Mouse (Mus musculus) hindbrain, embryonic 15.5 days (tissue): ENCODE measurements around the gene Ehbp1l1. TPM values are rescaled to one million over a fixed set of nuclear protein-coding genes. Genes with fewer than 3 reads are reported as not detected.
"Not testable (repeated sequence)": the region's sequence is repeated elsewhere in the genome, so short reads cannot be mapped to it uniquely, and the experiment has no call there.

Experiments used
- ATAC-seq: fragments of 200-750 bp; cut with Nextera tagmentation; 2 replicates; pipeline ENCODE4 v1.8.0; 2017; ENCODE audit warnings: low read depth, moderate number of reproducible peaks, moderate TSS enrichment; ENCODE audit not compliant: low FRiP score
- H3K27ac ChIP-seq: fragments of 300-500 bp; sonication (generic); replicated peaks from 2 replicates; pipeline ENCODE4 v1.5.1; 2015; ENCODE audit warnings: mild to moderate bottlenecking, inconsistent platforms
- H3K27me3 ChIP-seq: fragments of 300-500 bp; sonication (generic); 2 replicates; pipeline ENCODE4 v1.6.1; 2015; ENCODE audit warnings: control low read depth, inconsistent platforms
- H3K36me3 ChIP-seq: fragments of 300-500 bp; sonication (generic); 2 replicates; pipeline ENCODE4 v1.6.1; 2015; ENCODE audit warnings: control low read depth, inconsistent platforms
- H3K4me1 ChIP-seq: fragments of 300-500 bp; sonication (generic); replicated peaks from 2 replicates; pipeline ENCODE4 v1.6.1; 2015; ENCODE audit warnings: control low read depth, inconsistent platforms
- H3K4me2 ChIP-seq: fragments of 300-500 bp; sonication (generic); 2 replicates; pipeline ENCODE4 v1.6.1; 2015; ENCODE audit warnings: moderate library complexity, mild to moderate bottlenecking, inconsistent platforms
- H3K4me3 ChIP-seq: fragments of 300-500 bp; sonication (generic); 2 replicates; pipeline ENCODE4 v1.5.1; 2015; ENCODE audit warnings: mild to moderate bottlenecking, inconsistent platforms
- H3K9ac ChIP-seq: fragments of 300-500 bp; sonication (generic); 2 replicates; pipeline ENCODE4 v1.6.1; 2015; ENCODE audit warnings: inconsistent platforms
- H3K9me3 ChIP-seq: fragments of 300-500 bp; sonication (generic); 2 replicates; pipeline ENCODE4 v1.6.1; 2016; ENCODE audit warnings: control low read depth, inconsistent platforms
- WGBS: fragments of 180-500 bp; shearing (Covaris S2); methylation state at CpG from one replicate; pipeline ENCODE4 v1.1.7; 2015; 5-methylcytosine and 5-hydroxymethylcytosine counted together
- polyA plus RNA-seq: library from polyadenylated mRNA; unstranded; fragments of >200 nt; fragmentation: Nextera tagmentation; extraction: Ambion mirVana; gene quantifications from 2 replicates; pipeline ENCODE4 v1.2.1, GENCODE M21; 2015

The Ehbp1l1 gene
- polyA plus RNA-seq, 1 experiment from 2014 or later = 19.7 TPM

DNA sequence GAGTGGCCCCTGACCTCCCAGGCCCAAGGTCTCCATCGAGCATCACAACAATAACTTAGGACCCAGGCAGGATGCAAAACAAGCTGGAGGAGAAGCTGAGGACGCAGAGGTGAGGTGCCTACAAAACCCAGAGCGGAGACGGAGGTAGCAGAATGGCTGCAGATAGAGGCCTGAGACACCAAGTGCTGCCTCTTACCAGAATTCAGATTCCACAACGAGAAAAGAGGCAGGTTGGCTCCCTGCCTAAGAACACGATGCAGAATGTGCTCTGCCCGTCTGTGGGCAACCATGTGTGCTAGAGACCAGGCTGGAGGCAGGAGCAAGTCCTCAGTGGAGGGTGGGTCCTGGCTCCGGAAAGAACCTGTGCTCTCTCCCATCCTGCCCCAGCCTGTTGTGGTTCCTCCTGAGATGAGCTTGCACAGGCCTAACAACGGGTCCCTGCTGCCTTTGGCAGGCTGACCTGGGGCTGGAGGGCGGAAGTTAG is 33.2 kb downstream of the Ehbp1l1 start:
- H3K4me2 ChIP-seq = peak overlapping the region; percentile 99
- peaks cover 13% of the 10 kb centered on the region; the same call in 1 of the 2 replicates for H3K36me3 ChIP-seq
- no peaks in the 10 kb centered on the region for H3K9me3 ChIP-seq
- 0 out of 2 replicates have a peak overlapping the region, but pooled peaks have one; percentile 3 for H3K4me3 ChIP-seq
- H3K9ac ChIP-seq = 0 out of 2 replicates have a peak overlapping the region, but pooled peaks have one; percentile 13
- H3K27ac ChIP-seq = peak overlapping the region; percentile 70; the same call in 1 of the 2 replicates
- peaks cover 56% of the 10 kb centered on the region for H3K4me1 ChIP-seq
- no peak for ATAC-seq
- no peaks in the 10 kb centered on the region for H3K27me3 ChIP-seq
- WGBS = 76% methylated on average over 10 of the region's 10 CpGs

- peaks cover 12% of the 10 kb centered on the region; the same call in 1 of the 2 replicates for H3K36me3 ChIP-seq
- H3K4me1 ChIP-seq = peaks cover 63% of the 10 kb centered on the region
These were observed 33.8 kb downstream of the Ehbp1l1 start for GRCm38 (mm10) chr19:5692086-5692912.

GRCm38 (mm10) chr19:5691601-5692000 is 34.5 kb downstream of the Ehbp1l1 start:
- Histone ChIP-seq H3K27me3 (no peaks in the 10 kb centered on the region), H3K27ac (peak overlapping the region; percentile 70), H3K4me1 (peaks cover 66% of the 10 kb centered on the region), H3K9ac (peak overlapping the region; percentile 62), H3K36me3 (peaks cover 12% of the 10 kb centered on the region; the same call in 1 of the 2 replicates), H3K9me3 (no peaks in the 10 kb centered on the region), H3K4me2 (peak overlapping the region; percentile 99), H3K4me3 (peak overlapping the region; percentile 83)
- ATAC-seq = no peak
- WGBS = 86% methylated on average over 5 of the region's 5 CpGs

More at GRCm38 (mm10) chr19:5692086-5692912, 33.8 kb downstream of the Ehbp1l1 start:
- H3K27me3 ChIP-seq = no peaks in the 10 kb centered on the region
- H3K9me3 ChIP-seq = no peaks in the 10 kb centered on the region
- 71% methylated on average over 10 of the region's 10 CpGs for WGBS
- peak overlapping the region; percentile 99 for H3K4me2 ChIP-seq
- H3K4me3 ChIP-seq = peak overlapping the region; percentile 83; the same call in 1 of the 2 replicates
- ATAC-seq = no peak
- H3K9ac ChIP-seq = peak overlapping the region; percentile 62
- peak overlapping the region; percentile 70 for H3K27ac ChIP-seq

- Histone ChIP-seq H3K27me3 (no peaks in the 10 kb centered on the region), H3K27ac (peak overlapping the region; percentile 88; the same call in 1 of the 2 replicates)
These were observed 35.8 kb downstream of the Ehbp1l1 start for GRCm38 (mm10) chr19:5690343-5690735.

GRCm38 (mm10) chr19:5689565-5690342 is 36.4 kb downstream of the Ehbp1l1 start:
- WGBS = 12% methylated on average over 42 of the region's 42 CpGs
- Histone ChIP-seq H3K27me3 (no peaks in the 10 kb centered on the region), H3K27ac (peak overlapping the region; percentile 88), H3K4me3 (peak overlapping the region; percentile 83), H3K36me3 (peaks cover 30% of the 10 kb centered on the region), H3K9ac (peak overlapping the region; percentile 62), H3K9me3 (no peaks in the 10 kb centered on the region), H3K4me2 (peak overlapping the region; percentile 99), H3K4me1 (peaks cover 59% of the 10 kb centered on the region)
- no peak for ATAC-seq

More at GRCm38 (mm10) chr19:5690343-5690735, 35.8 kb downstream of the Ehbp1l1 start:
- no peak for ATAC-seq
- H3K4me1 ChIP-seq = peaks cover 59% of the 10 kb centered on the region
- peak overlapping the region; percentile 62 for H3K9ac ChIP-seq
- H3K9me3 ChIP-seq = no peaks in the 10 kb centered on the region
- peak overlapping the region; percentile 99 for H3K4me2 ChIP-seq
- 76% methylated on average over 15 of the region's 15 CpGs for WGBS
- H3K36me3 ChIP-seq = peaks cover 24% of the 10 kb centered on the region
- peak overlapping the region; percentile 83 for H3K4me3 ChIP-seq

- H3K27me3 ChIP-seq = no peaks in the 10 kb centered on the region
- peak overlapping the region; percentile 62 for H3K9ac ChIP-seq
- H3K4me2 ChIP-seq = peak overlapping the region; percentile 99
- H3K9me3 ChIP-seq = no peaks in the 10 kb centered on the region
- H3K4me3 ChIP-seq = peak overlapping the region; percentile 83
- H3K4me1 ChIP-seq = peaks cover 59% of the 10 kb centered on the region
- peak overlapping the region; percentile 88 for H3K27ac ChIP-seq
- peaks cover 35% of the 10 kb centered on the region for H3K36me3 ChIP-seq
- 2% methylated on average over 7 of the region's 7 CpGs for WGBS
- no peak for ATAC-seq
These were observed 37.1 kb downstream of the Ehbp1l1 start for GRCm38 (mm10) chr19:5689088-5689428.

DNA sequence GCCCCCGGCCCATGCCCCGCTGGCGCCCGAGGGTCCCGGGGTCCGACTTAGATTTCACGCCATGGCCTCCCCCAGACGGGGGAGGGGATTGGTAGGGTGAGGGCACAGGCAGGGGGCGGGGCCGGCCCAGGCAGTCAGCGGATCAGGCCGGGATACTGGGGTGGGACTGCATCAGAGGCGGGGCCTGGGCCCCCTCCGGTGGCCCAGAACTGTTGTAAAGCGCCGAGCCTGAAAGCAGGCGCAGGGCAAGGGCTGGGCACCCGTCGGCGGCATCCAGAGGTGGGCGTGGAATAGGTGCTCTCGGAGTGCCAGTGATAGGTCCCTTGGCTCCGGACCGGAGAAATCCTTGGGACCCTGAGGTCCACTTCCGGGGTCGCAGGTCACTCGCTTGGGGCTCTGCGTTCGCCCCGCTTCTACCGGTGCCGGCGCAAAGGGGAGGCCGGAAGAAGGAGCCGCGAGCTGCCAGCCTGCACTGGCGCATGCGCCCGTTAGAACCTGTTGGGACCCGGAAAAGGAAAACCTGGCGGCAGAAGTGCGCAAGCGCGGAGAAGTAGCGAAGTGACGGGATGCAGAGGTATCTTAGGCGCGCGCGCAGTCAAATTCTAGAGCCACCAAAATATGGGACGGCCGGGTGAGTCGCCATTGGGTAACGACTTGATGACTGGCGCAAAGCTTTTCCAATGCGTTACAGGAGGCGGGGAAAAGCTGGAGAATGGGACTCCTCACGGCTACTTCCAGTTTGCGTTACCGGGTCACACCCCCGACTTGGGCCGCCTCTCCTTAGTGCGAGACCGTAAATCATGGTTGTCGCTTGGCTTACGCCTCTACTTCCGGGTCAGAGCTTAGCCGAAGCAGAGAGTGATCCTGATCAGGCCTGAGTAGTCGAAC is 37.7 kb downstream of the Ehbp1l1 start, which contains the start of the genes Map3k11 and Pcnx3:
TSS of gene Map3k11 (plus strand) at position 543 of the 888 bp plus-strand sequence.
TSS of gene Pcnx3 (minus strand) at position 709 of the 888 bp plus-strand sequence.
- H3K9me3 ChIP-seq = no peaks in the 10 kb centered on the region
- peaks cover 54% of the 10 kb centered on the region for H3K4me1 ChIP-seq
- H3K4me3 ChIP-seq = peak within 1 kb of the TSS; percentile 83
- peak; percentile 96 for ATAC-seq
- peak within 1 kb of the TSS; percentile 99 for H3K4me2 ChIP-seq
- WGBS = under 1% methylated on average over 69 of the region's 69 CpGs
- peak within 1 kb of the TSS; percentile 87 for H3K9ac ChIP-seq
- peak within 1 kb of the TSS; percentile 88 for H3K27ac ChIP-seq
- H3K36me3 ChIP-seq = peaks cover 33% of the 10 kb centered on the region
- no peaks in the 10 kb centered on the region for H3K27me3 ChIP-seq

DNA sequence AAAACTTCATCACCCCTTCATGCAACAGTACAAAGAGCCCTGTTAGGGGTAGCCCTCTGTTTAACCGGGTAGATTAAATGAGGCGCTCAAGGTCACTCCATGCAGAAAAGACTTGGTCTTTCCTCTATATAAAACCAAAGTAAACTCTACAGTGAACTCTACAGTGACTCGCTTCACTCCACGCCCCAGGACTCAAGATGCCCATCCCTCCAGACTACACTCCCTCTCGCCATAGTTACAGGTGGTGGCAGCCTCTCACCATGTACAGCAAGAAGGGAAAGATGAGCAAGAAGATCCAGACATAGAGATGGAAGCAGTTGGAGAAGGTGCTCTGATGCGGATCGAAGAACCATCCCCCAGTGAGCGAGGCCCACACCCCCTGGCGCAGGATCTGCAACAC is 38.4 kb downstream of the Ehbp1l1 start:
- H3K9me3 ChIP-seq = no peaks in the 10 kb centered on the region
- H3K36me3 ChIP-seq = peaks cover 37% of the 10 kb centered on the region
- WGBS = 20% methylated on average over 9 of the region's 9 CpGs
- H3K27me3 ChIP-seq = no peaks in the 10 kb centered on the region
- peaks cover 47% of the 10 kb centered on the region for H3K4me1 ChIP-seq
- H3K4me2 ChIP-seq = peak overlapping the region; percentile 99
- peak overlapping the region; percentile 88 for H3K27ac ChIP-seq
- peak overlapping the region; percentile 87 for H3K9ac ChIP-seq
- no peak for ATAC-seq
- peak overlapping the region; percentile 83 for H3K4me3 ChIP-seq

- not testable (repeated sequence) for H3K4me3 ChIP-seq
- H3K4me2 ChIP-seq = peak overlapping the region; percentile 99
These were observed 39.2 kb downstream of the Ehbp1l1 start for GRCm38 (mm10) chr19:5686954-5687353.

GRCm38 (mm10) chr19:5686437-5686836 is 39.7 kb downstream of the Ehbp1l1 start:
- no peak overlapping the region for H3K9ac ChIP-seq
- peaks cover 45% of the 10 kb centered on the region for H3K36me3 ChIP-seq
- H3K4me3 ChIP-seq = no peak overlapping the region
- H3K4me2 ChIP-seq = no peak overlapping the region
- H3K9me3 ChIP-seq = no peaks in the 10 kb centered on the region
- no peak overlapping the region for H3K27ac ChIP-seq
- no peak for ATAC-seq
- peaks cover 34% of the 10 kb centered on the region for H3K4me1 ChIP-seq
- H3K27me3 ChIP-seq = no peaks in the 10 kb centered on the region
- WGBS = 93% methylated on average over 13 of the region's 13 CpGs

More at GRCm38 (mm10) chr19:5686954-5687353, 39.2 kb downstream of the Ehbp1l1 start:
- H3K9me3 ChIP-seq, H3K27ac ChIP-seq, H3K27me3 ChIP-seq, ATAC-seq, H3K9ac ChIP-seq: not testable (repeated sequence)
- Histone ChIP-seq H3K36me3 (peaks cover 44% of the 10 kb centered on the region), H3K4me1 (peaks cover 39% of the 10 kb centered on the region)
- 98% methylated on average over 12 of the region's 12 CpGs for WGBS

DNA sequence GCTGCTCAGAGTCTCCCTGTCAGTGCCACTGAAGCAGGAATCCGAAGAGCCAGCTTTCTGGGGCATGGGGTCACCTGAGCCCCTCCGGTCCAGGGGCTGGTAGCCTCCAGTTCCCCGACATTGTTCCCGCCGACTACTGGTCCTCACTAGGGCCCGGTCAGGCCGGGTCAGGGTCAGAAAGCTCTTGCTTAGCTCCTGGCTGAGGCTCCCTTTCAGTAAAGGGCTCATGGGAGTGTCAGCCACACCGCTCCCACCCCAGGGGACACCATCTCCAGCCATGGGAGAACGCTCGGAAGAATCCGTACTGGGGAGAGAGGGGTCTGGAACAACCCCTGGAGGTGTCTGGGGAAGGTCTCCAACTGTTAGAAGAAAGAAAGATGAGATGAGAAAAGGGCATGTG is 40.3 kb downstream of the Ehbp1l1 start:
- no peak overlapping the region for H3K4me2 ChIP-seq
- H3K9ac ChIP-seq = no peak overlapping the region
- 97% methylated on average over 11 of the region's 11 CpGs for WGBS

More for the DNA sequence above, 40.3 kb downstream of the Ehbp1l1 start:
- peaks cover 51% of the 10 kb centered on the region for H3K36me3 ChIP-seq
- H3K27ac ChIP-seq = no peak overlapping the region
- no peak overlapping the region for H3K4me3 ChIP-seq
- ATAC-seq = no peak
- H3K9me3 ChIP-seq = no peaks in the 10 kb centered on the region
- H3K4me1 ChIP-seq = peaks cover 28% of the 10 kb centered on the region
- H3K27me3 ChIP-seq = no peaks in the 10 kb centered on the region
